Mouse (Mus musculus) stomach, postnatal 0 days (tissue): ENCODE results near the gene Slc6a6.
A peak's percentile ranks its signal among the peaks of the same experiment; 100 is the strongest.

Experiments
- CTCF ChIP-seq: IDR thresholded peaks from 2 replicates; pipeline ENCODE4 v1.5.1; 2016; ENCODE audit warnings: antibody characterized with exemption, low read depth, mild to moderate bottlenecking, moderate library complexity
- EP300 ChIP-seq: optimal IDR thresholded peaks from 2 replicates; pipeline ENCODE3; 2016; ENCODE audit warnings: antibody characterized with exemption

- TF ChIP-seq EP300 (no peak), CTCF (peak; percentile 41)
Measured at GRCm38 (mm10) chr6:91678506-91679094, 5.3 kb upstream of the Slc6a6 start.
